Mouse (Mus musculus): ENCODE data around the gene Ube2g2.
A peak's percentile ranks its signal among the peaks of the same experiment; 100 is the strongest.

Gene Ube2g2

GRCm38 (mm10) chr10:77645571-77645970 is 23.5 kb downstream of the Ube2g2 start:
- H3K36me3 ChIP-seq (ENCODE audit: control insufficient read depth, insufficient read depth, low read length, poor library complexity, severe bottlenecking), result peaks cover 8% of the 10 kb centered on the region
- DNase-seq (ENCODE audit: low read depth, low spot score), result no peak
- H3K27me3 ChIP-seq (ENCODE audit: control insufficient read depth, insufficient read depth, low read length, poor library complexity, severe bottlenecking), result no peaks in the 10 kb centered on the region

- Histone ChIP-seq H3K27me3 (ENCODE audit: control insufficient read depth, insufficient read depth, low read length, poor library complexity, severe bottlenecking) (no peaks in the 10 kb centered on the region), H3K36me3 (ENCODE audit: control insufficient read depth, insufficient read depth, low read length, poor library complexity, severe bottlenecking) (peaks cover 8% of the 10 kb centered on the region)
- DNase-seq (ENCODE audit: low read depth, low spot score), result no peak
Observed at GRCm38 (mm10) chr10:77647461-77647860, 25.4 kb downstream of the Ube2g2 start.

- H3K36me3 ChIP-seq (ENCODE audit: control insufficient read depth, insufficient read depth, low read length, poor library complexity, severe bottlenecking), result peaks cover 6% of the 10 kb centered on the region
- DNase-seq (ENCODE audit: low read depth, low spot score), result no peak
- H3K27me3 ChIP-seq (ENCODE audit: control insufficient read depth, insufficient read depth, low read length, poor library complexity, severe bottlenecking), result no peaks in the 10 kb centered on the region
Observed at GRCm38 (mm10) chr10:77647901-77648300, 25.8 kb downstream of the Ube2g2 start.

- no peak for DNase-seq (ENCODE audit: low read depth, low spot score)
Observed at GRCm38 (mm10) chr10:77652046-77652445, 30.0 kb downstream of the Ube2g2 start.

GRCm38 (mm10) chr10:77658286-77658994 is 36.4 kb downstream of the Ube2g2 start:
- no peak for DNase-seq (ENCODE audit: low read depth, low spot score)

More at GRCm38 (mm10) chr10:77652046-77652445, 30.0 kb downstream of the Ube2g2 start:
- no peaks in the 10 kb centered on the region for H3K36me3 ChIP-seq (ENCODE audit: control insufficient read depth, insufficient read depth, low read length, poor library complexity, severe bottlenecking)
- no peaks in the 10 kb centered on the region for H3K27me3 ChIP-seq (ENCODE audit: control insufficient read depth, insufficient read depth, low read length, poor library complexity, severe bottlenecking)

GRCm38 (mm10) chr10:77663949-77664665 is 42.0 kb downstream of the Ube2g2 start:
- no peak for DNase-seq (ENCODE audit: low read depth, low spot score)
- Histone ChIP-seq H3K36me3 (ENCODE audit: control insufficient read depth, insufficient read depth, low read length, poor library complexity, severe bottlenecking) (no peaks in the 10 kb centered on the region), H3K27me3 (ENCODE audit: control insufficient read depth, insufficient read depth, low read length, poor library complexity, severe bottlenecking) (no peaks in the 10 kb centered on the region; the same call in 1 of the 2 replicates)

More at GRCm38 (mm10) chr10:77658286-77658994, 36.4 kb downstream of the Ube2g2 start:
- Histone ChIP-seq H3K27me3 (ENCODE audit: control insufficient read depth, insufficient read depth, low read length, poor library complexity, severe bottlenecking) (no peaks in the 10 kb centered on the region; the same call in 1 of the 2 replicates), H3K36me3 (ENCODE audit: control insufficient read depth, insufficient read depth, low read length, poor library complexity, severe bottlenecking) (no peaks in the 10 kb centered on the region)

GRCm38 (mm10) chr10:77666342-77666741 is 44.3 kb downstream of the Ube2g2 start:
- DNase-seq (ENCODE audit: low read depth, low spot score), result no peak
- Histone ChIP-seq H3K36me3 (ENCODE audit: control insufficient read depth, insufficient read depth, low read length, poor library complexity, severe bottlenecking) (no peaks in the 10 kb centered on the region), H3K27me3 (ENCODE audit: control insufficient read depth, insufficient read depth, low read length, poor library complexity, severe bottlenecking) (no peaks in the 10 kb centered on the region)

GRCm38 (mm10) chr10:77667402-77667801 is 45.3 kb downstream of the Ube2g2 start:
- Histone ChIP-seq H3K36me3 (ENCODE audit: control insufficient read depth, insufficient read depth, low read length, poor library complexity, severe bottlenecking) (no peaks in the 10 kb centered on the region), H3K27me3 (ENCODE audit: control insufficient read depth, insufficient read depth, low read length, poor library complexity, severe bottlenecking) (no peaks in the 10 kb centered on the region)
- no peak for DNase-seq (ENCODE audit: low read depth, low spot score)

GRCm38 (mm10) chr10:77670710-77671109 is 48.6 kb downstream of the Ube2g2 start:
- no peaks in the 10 kb centered on the region for H3K27me3 ChIP-seq (ENCODE audit: control insufficient read depth, insufficient read depth, low read length, poor library complexity, severe bottlenecking)
- H3K36me3 ChIP-seq (ENCODE audit: control insufficient read depth, insufficient read depth, low read length, poor library complexity, severe bottlenecking), result no peaks in the 10 kb centered on the region
- DNase-seq (ENCODE audit: low read depth, low spot score), result no peak

GRCm38 (mm10) chr10:77671519-77671918 is 49.4 kb downstream of the Ube2g2 start:
- H3K27me3 ChIP-seq (ENCODE audit: control insufficient read depth, insufficient read depth, low read length, poor library complexity, severe bottlenecking), result peaks cover 2% of the 10 kb centered on the region; the same call in 1 of the 2 replicates
- no peak for DNase-seq (ENCODE audit: low read depth, low spot score)
- no peaks in the 10 kb centered on the region for H3K36me3 ChIP-seq (ENCODE audit: control insufficient read depth, insufficient read depth, low read length, poor library complexity, severe bottlenecking)

GRCm38 (mm10) chr10:77673765-77674164 is 51.7 kb downstream of the Ube2g2 start:
- peaks cover 2% of the 10 kb centered on the region; the same call in 1 of the 2 replicates for H3K27me3 ChIP-seq (ENCODE audit: control insufficient read depth, insufficient read depth, low read length, poor library complexity, severe bottlenecking)
- peak; percentile 83 for DNase-seq (ENCODE audit: low read depth, low spot score)
- H3K36me3 ChIP-seq (ENCODE audit: control insufficient read depth, insufficient read depth, low read length, poor library complexity, severe bottlenecking), result no peaks in the 10 kb centered on the region

GRCm38 (mm10) chr10:77677562-77677961 is 55.5 kb downstream of the Ube2g2 start:
- H3K36me3 ChIP-seq (ENCODE audit: control insufficient read depth, insufficient read depth, low read length, poor library complexity, severe bottlenecking), result no peaks in the 10 kb centered on the region
- H3K27me3 ChIP-seq (ENCODE audit: control insufficient read depth, insufficient read depth, low read length, poor library complexity, severe bottlenecking), result peaks cover 2% of the 10 kb centered on the region; the same call in 1 of the 2 replicates
- peak; percentile 40 for DNase-seq (ENCODE audit: low read depth, low spot score)

- DNase-seq (ENCODE audit: low read depth, low spot score), result no peak
- Histone ChIP-seq H3K27me3 (ENCODE audit: control insufficient read depth, insufficient read depth, low read length, poor library complexity, severe bottlenecking) (no peaks in the 10 kb centered on the region), H3K36me3 (ENCODE audit: control insufficient read depth, insufficient read depth, low read length, poor library complexity, severe bottlenecking) (no peaks in the 10 kb centered on the region)
Observed at GRCm38 (mm10) chr10:77682994-77683393, 60.9 kb downstream of the Ube2g2 start.

- DNase-seq (ENCODE audit: low read depth, low spot score), result no peak
- H3K27me3 ChIP-seq (ENCODE audit: control insufficient read depth, insufficient read depth, low read length, poor library complexity, severe bottlenecking), result no peaks in the 10 kb centered on the region
- H3K36me3 ChIP-seq (ENCODE audit: control insufficient read depth, insufficient read depth, low read length, poor library complexity, severe bottlenecking), result no peaks in the 10 kb centered on the region
Observed at GRCm38 (mm10) chr10:77684181-77684580, 62.1 kb downstream of the Ube2g2 start.

All from splenic B cell, adult 2 months (primary cell).